Mouse (Mus musculus): ENCODE data around the gene Hmgb4.

GRCm38 (mm10) chr4:128270931-128271330 lies 10.2 kb upstream of the Hmgb4 start:
- TF ChIP-seq EP300 (IDR thresholded peaks at IDR 0.05; ENCODE audit: low read depth) (no peak), CTCF (IDR thresholded peaks at IDR 0.05; ENCODE audit: low read depth) (no peak)

Measured in liver, embryonic 14.5 days (tissue).